Mouse (Mus musculus) CH12.LX (cell line): ENCODE measurements around the gene Gm4881.

Source experiments
- CTCF ChIP-seq, 2 experiments: IDR thresholded peaks in 1 of 2; conservative IDR thresholded peaks in 1 of 2; 2 replicates each; pipeline ENCODE4 v1.5.1; 2011 to 2012; ENCODE audit warnings: low read depth in 2 of 2, low read length in 2 of 2, improper control_type of control experiment in 1 of 2, inconsistent platforms in 1 of 2, mild to moderate bottlenecking in 1 of 2, moderate library complexity in 1 of 2
- E2F4 ChIP-seq: IDR thresholded peaks from 2 replicates; pipeline ENCODE4 v1.6.1; 2011; ENCODE audit warnings: low read depth, low read length, improper control_type of control experiment; ENCODE audit not compliant: insufficient replicate concordance
- HCFC1 ChIP-seq: IDR thresholded peaks from 2 replicates; pipeline ENCODE4 v1.6.1; 2012; ENCODE audit warnings: low read depth, mild to moderate bottlenecking, inconsistent platforms, low read length, improper control_type of control experiment
- IRF4 ChIP-seq: IDR thresholded peaks from 2 replicates; pipeline ENCODE4 v1.6.1; 2014; ENCODE audit warnings: low read depth, mild to moderate bottlenecking, inconsistent platforms, low read length, improper control_type of control experiment
- MXI1 ChIP-seq: IDR thresholded peaks from 2 replicates; pipeline ENCODE4 v1.6.1; 2011; ENCODE audit warnings: mild to moderate bottlenecking, low read depth, low read length, improper control_type of control experiment
- UBTF ChIP-seq: IDR thresholded peaks from 2 replicates; pipeline ENCODE4 v1.6.1; 2012; ENCODE audit warnings: low read depth, mild to moderate bottlenecking, inconsistent platforms, low read length, improper control_type of control experiment, moderate library complexity
- USF1 ChIP-seq: IDR thresholded peaks from 2 replicates; pipeline ENCODE4 v1.6.1; 2014; ENCODE audit warnings: low read depth, mild to moderate bottlenecking, inconsistent platforms, low read length, improper control_type of control experiment
- ZMIZ1 ChIP-seq: IDR thresholded peaks from 2 replicates; pipeline ENCODE4 v1.6.1; 2012; ENCODE audit warnings: low read depth, mild to moderate bottlenecking, inconsistent platforms, low read length, improper control_type of control experiment

DNA sequence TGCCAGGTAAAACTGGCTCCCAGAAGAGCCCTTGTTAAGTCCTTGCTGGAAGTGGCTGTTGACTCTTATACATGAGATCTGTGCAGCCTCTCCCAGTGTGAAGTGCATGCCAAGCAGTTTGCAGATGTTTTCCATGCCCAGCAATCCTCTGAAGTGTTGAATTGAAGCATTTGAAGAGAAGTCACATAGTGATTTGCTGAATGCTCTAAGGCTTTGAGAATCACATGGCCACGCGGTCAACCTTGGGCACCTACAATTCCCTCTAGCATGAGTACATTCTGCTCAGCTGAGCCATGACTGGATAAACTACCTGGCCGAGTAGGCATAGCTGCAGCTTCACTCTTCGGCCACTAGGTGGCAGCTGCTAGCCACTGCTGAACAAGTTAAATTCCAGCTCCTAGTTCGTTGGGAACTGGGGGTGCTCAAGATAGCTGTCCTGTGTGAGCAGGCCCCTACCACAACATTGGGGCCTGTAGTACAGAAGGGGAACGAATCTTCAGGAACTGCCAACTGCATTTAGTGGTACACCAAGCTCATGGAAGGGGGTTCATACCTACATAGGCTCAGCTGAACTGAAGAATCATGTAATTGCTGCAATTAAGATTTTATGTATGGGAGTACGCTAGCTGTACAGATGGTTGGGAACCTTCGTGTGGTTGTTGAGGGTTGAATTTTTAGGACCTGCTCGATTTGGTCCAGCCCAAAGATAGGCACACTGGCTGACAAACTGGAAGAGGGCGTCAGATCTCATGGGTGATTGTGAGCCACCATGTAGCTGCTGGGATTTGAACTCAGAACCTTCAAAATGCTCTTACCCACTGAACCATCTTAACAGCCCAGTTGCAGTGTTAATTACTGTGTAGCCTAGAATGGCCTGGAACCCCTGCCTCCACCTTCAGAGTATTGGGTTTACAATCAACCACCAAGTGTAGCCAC is 53.7 kb downstream of the Gm4881 start:
- TF ChIP-seq UBTF (no peak), CTCF (conservative IDR thresholded peaks at IDR 0.05 in 1 of 2, IDR thresholded peaks at IDR 0.05 in 1 of 2; ENCODE audit: low read depth in 2 of 2, low read length in 2 of 2) (peak; percentile 93 to 97), ZMIZ1 (peak; percentile 88; the same call in 1 of the 2 replicates), HCFC1 (peak; percentile 22; the same call in 1 of the 2 replicates), IRF4 (peak; percentile 49), E2F4 (no peak), MXI1 (peak; percentile 68; the same call in 1 of the 2 replicates), USF1 (no peak)
